Mouse (Mus musculus) stomach, embryonic 16.5 days (tissue): ENCODE data around the gene Olfr1325. TPM values are rescaled to one million over a fixed set of nuclear protein-coding genes. Genes with fewer than 3 reads are reported as not detected.
"Not testable (repeated sequence)": the region's sequence is repeated elsewhere in the genome, so short reads cannot be mapped to it uniquely, and the experiment has no call there.

Experiments
- ATAC-seq: fragments of 200-750 bp; cut with Nextera tagmentation; 2 replicates; pipeline ENCODE4 v1.8.0; 2017; ENCODE audit warnings: moderate number of reproducible peaks, moderate TSS enrichment; ENCODE audit not compliant: insufficient read depth, low FRiP score
- H3K27ac ChIP-seq: fragments of 300-500 bp; sonication (generic); 2 replicates; pipeline ENCODE4 v1.5.1; 2014; ENCODE audit warnings: low read length
- H3K27me3 ChIP-seq: fragments of 300-500 bp; sonication (generic); 2 replicates; pipeline ENCODE4 v1.6.1; 2014; ENCODE audit warnings: low read length, control low read depth, mixed read lengths; ENCODE audit not compliant: control insufficient read depth, insufficient read depth
- H3K36me3 ChIP-seq: fragments of 300-500 bp; sonication (generic); 2 replicates; pipeline ENCODE4 v1.6.1; 2014; ENCODE audit warnings: low read length; ENCODE audit not compliant: control insufficient read depth, insufficient read depth
- H3K4me1 ChIP-seq: fragments of 300-500 bp; sonication (generic); 2 replicates; pipeline ENCODE4 v1.6.1; 2014; ENCODE audit warnings: low read length, control low read depth, mixed read lengths; ENCODE audit not compliant: control insufficient read depth, insufficient read depth
- H3K4me2 ChIP-seq: fragments of 300-500 bp; sonication (generic); 2 replicates; pipeline ENCODE4 v1.6.1; 2014; ENCODE audit warnings: low read depth, low read length, mixed read lengths
- H3K4me3 ChIP-seq: fragments of 300-500 bp; sonication (generic); replicated peaks from 2 replicates; pipeline ENCODE4 v1.5.1; 2014; ENCODE audit warnings: mild to moderate bottlenecking, low read length
- H3K9ac ChIP-seq: fragments of 300-500 bp; sonication (generic); 2 replicates; pipeline ENCODE4 v1.6.1; 2014; ENCODE audit warnings: low read length
- H3K9me3 ChIP-seq: fragments of 300-500 bp; sonication (generic); replicated peaks from 2 replicates; pipeline ENCODE4 v1.6.1; 2016; ENCODE audit warnings: low read length, control low read depth; ENCODE audit not compliant: control insufficient read depth
- WGBS: fragments of 180-500 bp; shearing (Covaris S2); extraction: QIAGEN DNeasy Blood & Tissue Kit; methylation state at CpG from one replicate; pipeline ENCODE4 v1.1.7; 2014; 5-methylcytosine and 5-hydroxymethylcytosine counted together
- polyA plus RNA-seq: library from polyadenylated mRNA; unstranded; fragments of >200 nt; fragmentation: Nextera tagmentation; extraction: Ambion mirVana; gene quantifications from 2 replicates; pipeline ENCODE4 v1.2.1, GENCODE M21; 2015

Olfr1325 gene
- not detected in 2 replicates for polyA plus RNA-seq

DNA sequence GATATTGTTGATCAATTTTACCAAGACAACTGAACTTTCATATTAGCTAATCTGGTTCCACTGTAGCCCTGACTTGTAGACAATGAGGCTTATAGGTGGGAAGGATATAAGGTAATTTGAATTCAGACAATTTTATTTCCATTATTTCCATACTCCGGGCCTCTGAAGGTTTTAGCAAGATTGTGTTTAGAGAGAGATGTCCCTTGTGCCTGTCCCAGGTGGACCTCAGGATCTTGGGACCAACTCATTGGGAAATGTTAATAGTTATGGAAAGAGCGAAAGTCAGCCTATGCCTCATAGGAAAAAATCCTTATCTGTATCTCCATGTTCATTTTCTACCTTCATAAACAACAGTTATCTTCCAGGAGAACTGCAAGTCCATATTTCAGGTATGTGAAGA, at the start of gene Olfr1325:
Olfr1325 (plus strand) TSS at position 301 of the 400 bp plus-strand sequence.
- H3K36me3 ChIP-seq, result no peaks in the 10 kb centered on the region
- no peak within 1 kb of the TSS for H3K4me2 ChIP-seq
- H3K4me3 ChIP-seq, result no peak within 1 kb of the TSS
- H3K9me3 ChIP-seq, result no peaks in the 10 kb centered on the region
- H3K4me1 ChIP-seq, result no peaks in the 10 kb centered on the region
- no peaks in the 10 kb centered on the region for H3K27me3 ChIP-seq
- no peak for ATAC-seq
- 79% methylated on average over 2 of the region's 2 CpGs for WGBS
- H3K9ac ChIP-seq, result no peak within 1 kb of the TSS
- H3K27ac ChIP-seq, result no peak within 1 kb of the TSS

DNA sequence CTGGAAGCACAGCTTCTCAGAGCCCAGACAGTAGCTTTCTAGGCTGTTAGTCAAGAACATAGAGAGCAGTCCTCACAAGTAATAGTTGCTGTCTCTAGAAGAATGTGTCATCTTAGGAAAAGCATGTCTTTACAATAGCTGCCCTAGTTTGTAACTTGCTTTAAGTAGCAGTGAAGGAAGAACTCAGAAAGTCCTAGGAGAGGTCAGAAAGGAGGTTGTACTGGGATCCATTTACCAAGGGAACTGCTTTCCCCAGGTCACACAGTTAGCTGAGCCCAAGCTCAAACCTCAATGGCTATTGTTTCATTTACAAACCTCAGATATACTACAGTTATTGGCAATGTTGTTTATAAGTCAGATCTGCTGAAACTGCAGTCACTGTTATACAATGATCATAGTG, 17.7 kb upstream of the Olfr1325 start, which contains the start of gene Olfr1326-ps1:
Olfr1326-ps1 (minus strand) TSS at position 101 of the 400 bp plus-strand sequence.
- Histone ChIP-seq H3K36me3 (no peaks in the 10 kb centered on the region), H3K4me1 (no peaks in the 10 kb centered on the region), H3K27ac (no peak within 1 kb of the TSS), H3K27me3 (no peaks in the 10 kb centered on the region), H3K9me3 (no peaks in the 10 kb centered on the region), H3K4me3 (no peak within 1 kb of the TSS), H3K9ac (no peak within 1 kb of the TSS), H3K4me2 (no peak within 1 kb of the TSS)
- no peak for ATAC-seq

DNA sequence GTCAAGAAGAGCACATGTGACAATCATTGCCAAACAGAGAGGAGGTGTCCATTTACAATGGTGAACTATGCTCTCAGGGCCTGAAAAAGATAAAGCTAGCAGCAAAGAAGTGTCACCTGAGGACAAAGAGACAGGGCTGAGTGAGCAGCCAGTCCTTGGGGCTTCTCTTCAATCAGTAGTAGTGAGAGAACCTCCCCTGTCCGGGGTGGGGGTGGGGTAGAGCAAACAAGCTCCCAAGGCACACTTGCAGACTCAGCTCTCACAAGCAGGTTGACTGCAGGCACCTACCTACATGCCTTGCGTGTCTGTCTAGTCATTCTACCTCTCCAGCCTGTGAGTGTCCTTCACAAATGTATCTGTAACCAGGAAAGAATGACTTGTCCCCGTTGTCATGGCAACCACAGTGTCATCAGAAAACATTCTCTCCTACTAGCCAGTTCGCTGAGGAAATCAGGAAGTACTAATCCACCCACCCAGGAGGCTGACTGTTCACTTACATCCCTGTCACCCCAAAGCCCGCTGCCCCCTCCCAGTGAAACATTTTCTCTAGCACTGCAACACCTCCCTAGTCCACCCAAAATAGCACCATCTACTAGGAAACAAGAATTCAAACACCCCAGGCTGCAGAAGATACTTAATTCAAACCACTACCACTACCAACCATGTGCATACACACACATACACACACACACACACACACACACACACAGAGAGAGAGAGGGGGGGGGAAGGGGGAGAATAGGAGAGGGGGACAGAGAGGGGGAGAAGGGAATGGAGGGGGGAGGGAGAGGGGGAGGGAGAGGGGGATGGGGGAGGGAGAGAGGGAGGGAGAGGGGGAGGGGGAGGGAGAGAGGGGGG, 53.2 kb downstream of the Olfr1325 start, which contains the start of gene Gm5640:
Gm5640 (minus strand) TSS at position 170 of the 858 bp plus-strand sequence.
- H3K36me3 ChIP-seq, H3K27ac ChIP-seq, H3K27me3 ChIP-seq, ATAC-seq, H3K9me3 ChIP-seq, H3K4me3 ChIP-seq, H3K9ac ChIP-seq, H3K4me2 ChIP-seq, H3K4me1 ChIP-seq: not testable (repeated sequence)
- 49% methylated on average over 2 of the region's 5 CpGs for WGBS

DNA sequence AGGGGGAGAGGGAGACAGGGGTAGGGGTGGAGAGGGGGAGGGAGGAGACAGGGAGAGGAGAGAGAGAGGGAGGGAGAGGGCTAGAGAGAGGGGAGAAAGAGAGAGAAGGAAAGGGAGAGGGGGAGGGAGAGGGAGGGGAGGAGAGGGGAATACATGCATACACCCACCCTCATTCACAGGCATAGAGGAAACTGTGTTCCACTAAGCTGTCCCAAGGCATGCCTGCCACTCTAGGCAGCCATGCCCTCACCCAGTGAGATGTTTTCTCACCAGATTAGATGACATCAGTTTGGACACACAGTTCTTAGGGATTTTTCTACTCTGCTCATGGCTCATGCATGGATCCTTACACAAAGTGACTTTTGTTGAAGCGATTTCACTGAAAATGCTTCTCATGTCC, 53.9 kb downstream of the Olfr1325 start:
- not testable (repeated sequence) for H3K27ac ChIP-seq, ATAC-seq, H3K9ac ChIP-seq, H3K9me3 ChIP-seq, H3K4me1 ChIP-seq, H3K36me3 ChIP-seq, H3K4me3 ChIP-seq, H3K4me2 ChIP-seq, H3K27me3 ChIP-seq
- WGBS, result no CpG with 5 or more reads among the region's 1 CpGs

Other genes with a start within 250 kb of the Olfr1325 start
- gene Lage3, start 239.1 kb upstream of the Olfr1325 start, polyA plus RNA-seq, result 94.3 and 105 TPM in 2 replicates
- 67.0 and 72.8 TPM in 2 replicates for gene Ubl4a, start 219.5 kb upstream of the Olfr1325 start, polyA plus RNA-seq
- 18.6 and 21.4 TPM in 2 replicates for gene Slc10a3, start 219.3 kb upstream of the Olfr1325 start, polyA plus RNA-seq
- 36.2 and 40.4 TPM in 2 replicates for gene Fam3a, start 199.4 kb upstream of the Olfr1325 start, polyA plus RNA-seq
- 22.8 and 24.4 TPM in 2 replicates for gene Ikbkg, start 199.4 kb upstream of the Olfr1325 start, polyA plus RNA-seq
- 84.5 and 109 TPM in 2 replicates for gene G6pdx, start 163.5 kb upstream of the Olfr1325 start, polyA plus RNA-seq
- not detected in 2 replicates for gene Gm6880, start 111.3 kb upstream of the Olfr1325 start, polyA plus RNA-seq
- gene Olfr1326-ps1, start 17.8 kb upstream of the Olfr1325 start, polyA plus RNA-seq, result not detected in 2 replicates
- gene Gm5640, start 53.0 kb downstream of the Olfr1325 start, polyA plus RNA-seq, result not detected in 2 replicates
- not detected in 2 replicates for gene Gm6890, start 148.2 kb downstream of the Olfr1325 start, polyA plus RNA-seq
- not detected in 2 replicates for gene Gm5936, start 244.5 kb downstream of the Olfr1325 start, polyA plus RNA-seq